8 mouse cellular contexts compared by ENCODE assay signal in the genomic region with DNA sequence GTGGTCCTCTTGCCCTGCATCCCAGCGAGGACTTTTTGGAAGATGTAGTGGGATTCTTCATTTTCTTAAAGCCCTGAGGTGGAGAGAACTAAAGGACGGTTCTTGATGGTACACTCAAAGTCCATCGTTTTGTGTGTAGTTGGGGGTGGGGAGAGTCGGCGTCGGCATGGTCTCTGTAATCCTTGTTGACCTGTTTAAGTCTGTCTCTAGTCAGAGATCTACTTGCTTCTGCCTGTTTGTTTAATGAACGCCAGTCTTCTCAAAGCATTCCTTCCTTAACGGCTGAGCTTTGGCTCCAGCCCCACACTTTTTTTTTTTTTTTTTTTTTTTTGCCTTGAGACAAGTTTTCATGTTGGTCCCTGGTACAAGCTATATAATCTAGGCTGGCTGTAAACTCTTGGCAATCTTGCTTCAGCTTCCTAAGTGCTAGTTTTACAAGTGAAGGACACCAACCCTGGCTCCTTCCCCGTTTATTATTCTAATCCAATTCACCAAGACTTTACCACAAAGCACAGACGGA. TPM values are rescaled to one million over a fixed set of nuclear protein-coding genes. Genes with fewer than 3 reads are reported as not detected.
DNase-seq lines count a peak whose midpoint lies in the region; ATAC-seq and TF ChIP-seq lines count a peak whose summit lies in the region.

No protein-coding gene starts in this region.

- DNase-seq in lung, postnatal 0 days (ENCODE audit: low spot score): no peak
- no peak for DNase-seq in lung, postnatal 14 days
- DNase-seq in forebrain, embryonic 10.5 days (ENCODE audit: extremely low spot score, low spot score): no peak
- no peak for DNase-seq in liver, embryonic 11.5 days (ENCODE audit: low spot score)
- DNase-seq in cerebellum, postnatal 4 days (ENCODE audit: low spot score in 2 of 2): no peak
- no peak for DNase-seq in kidney, postnatal 4 days

- H3K9me3 ChIP-seq in lung, postnatal 0 days (ENCODE audit: low read length): no peaks in the 10 kb centered on the region
- H3K9me3 ChIP-seq in forebrain, embryonic 10.5 days: no peaks in the 10 kb centered on the region
- H3K9me3 ChIP-seq in liver, embryonic 11.5 days (ENCODE audit: control insufficient read depth, low read length): no peaks in the 10 kb centered on the region
- no peaks in the 10 kb centered on the region for H3K9me3 ChIP-seq in stomach, embryonic 15.5 days

- ATAC-seq in lung, postnatal 0 days: peak; percentile 9; the same call in 1 of the 2 replicates
- ATAC-seq in liver, embryonic 11.5 days (replicated peaks; ENCODE audit: low FRiP score): peak; percentile 6; the same call in 1 of the 2 replicates
- no peak for ATAC-seq in stomach, embryonic 15.5 days (ENCODE audit: insufficient read depth, low FRiP score, low read depth)
- no peak for ATAC-seq in inflammation-experienced regulatory T-cells, adult 6 months

- peak overlapping the region; percentile 65 for H3K4me2 ChIP-seq in lung, postnatal 0 days (replicated peaks; ENCODE audit: low read depth, low read length)
- peak overlapping the region; percentile 92 for H3K4me2 ChIP-seq in liver, embryonic 11.5 days
- H3K4me2 ChIP-seq in stomach, embryonic 15.5 days: peak overlapping the region; percentile 82

- H3K4me3 ChIP-seq in lung, postnatal 0 days (ENCODE audit: low read depth, low read length): peak overlapping the region; percentile 49
- H3K4me3 ChIP-seq in forebrain, embryonic 10.5 days: peak overlapping the region; percentile 81
- peak overlapping the region; percentile 70 for H3K4me3 ChIP-seq in liver, embryonic 11.5 days (ENCODE audit: low read depth, low read length)
- H3K4me3 ChIP-seq in stomach, embryonic 15.5 days (replicated peaks): peak overlapping the region; percentile 87

- 0 out of 2 replicates have a peak, but pooled peaks cover 9% of the 10 kb centered on the region for H3K36me3 ChIP-seq in lung, postnatal 0 days (ENCODE audit: insufficient read depth, low read length)
- H3K36me3 ChIP-seq in forebrain, embryonic 10.5 days (replicated peaks): peaks cover 62% of the 10 kb centered on the region
- H3K36me3 ChIP-seq in liver, embryonic 11.5 days (ENCODE audit: control insufficient read depth, insufficient read depth, low read length): peaks cover 31% of the 10 kb centered on the region
- H3K36me3 ChIP-seq in stomach, embryonic 15.5 days: peaks cover 31% of the 10 kb centered on the region

- TF ChIP-seq CTCF in lung, postnatal 0 days (IDR thresholded peaks at IDR 0.05): no peak

- TF ChIP-seq EP300 in lung, postnatal 0 days (IDR thresholded peaks at IDR 0.05): no peak

- no peaks in the 10 kb centered on the region for H3K27me3 ChIP-seq in lung, postnatal 0 days (replicated peaks; ENCODE audit: insufficient read depth, low read length)
- H3K27me3 ChIP-seq in forebrain, embryonic 10.5 days (ENCODE audit: poor library complexity, severe bottlenecking): no peaks in the 10 kb centered on the region
- no peaks in the 10 kb centered on the region for H3K27me3 ChIP-seq in liver, embryonic 11.5 days (replicated peaks; ENCODE audit: control insufficient read depth, insufficient read depth, low read length)
- H3K27me3 ChIP-seq in stomach, embryonic 15.5 days (replicated peaks): no peaks in the 10 kb centered on the region

- H3K27ac ChIP-seq in lung, postnatal 0 days (ENCODE audit: low read length): peak overlapping the region; percentile 86
- peak overlapping the region; percentile 94 for H3K27ac ChIP-seq in forebrain, embryonic 10.5 days
- peak overlapping the region; percentile 91; the same call in 1 of the 2 replicates for H3K27ac ChIP-seq in liver, embryonic 11.5 days (ENCODE audit: low read depth, low read length)
- H3K27ac ChIP-seq in stomach, embryonic 15.5 days: peak overlapping the region; percentile 95

- peak overlapping the region; percentile 64 for H3K9ac ChIP-seq in lung, postnatal 0 days (replicated peaks; ENCODE audit: low read depth)
- H3K9ac ChIP-seq in liver, embryonic 11.5 days (ENCODE audit: low read depth, low read length): peak overlapping the region; percentile 87
- peak overlapping the region; percentile 82 for H3K9ac ChIP-seq in stomach, embryonic 15.5 days

- WGBS in lung, postnatal 0 days: 7% methylated on average over 9 of the region's 10 CpGs
- 11% methylated on average over 10 of the region's 10 CpGs for WGBS in forebrain, embryonic 10.5 days
- 10% methylated on average over 10 of the region's 10 CpGs for WGBS in liver, embryonic 11.5 days
- 7% methylated on average over 10 of the region's 10 CpGs for WGBS in stomach, embryonic 15.5 days

- H3K4me1 ChIP-seq in lung, postnatal 0 days (ENCODE audit: insufficient read depth, low read depth, low read length): 0 out of 2 replicates have a peak, but pooled peaks cover 7% of the 10 kb centered on the region
- H3K4me1 ChIP-seq in forebrain, embryonic 10.5 days: peaks cover 24% of the 10 kb centered on the region
- peaks cover 8% of the 10 kb centered on the region for H3K4me1 ChIP-seq in liver, embryonic 11.5 days (replicated peaks; ENCODE audit: control insufficient read depth, insufficient read depth, low read length)
- peaks cover 11% of the 10 kb centered on the region for H3K4me1 ChIP-seq in stomach, embryonic 15.5 days

RNA-seq across cellular contexts. Expression of a gene that starts 0.6 kb away (rescaled TPM):
- polyA plus RNA-seq in lung, postnatal 0 days (2015; fragmentation: Nextera tagmentation; extraction: Ambion mirVana): 49.8 and 52.9 TPM in 2 replicates
- 91.4 and 91.8 TPM in 2 replicates for polyA plus RNA-seq in forebrain, embryonic 10.5 days (2016; fragmentation: Nextera tagmentation; extraction: Ambion mirVana)
- 80.1 and 89.3 TPM in 2 replicates for polyA plus RNA-seq in liver, embryonic 11.5 days (2014; fragmentation: Nextera tagmentation; extraction: Ambion mirVana)
- 67.4 and 68.2 TPM in 2 replicates for polyA plus RNA-seq in stomach, embryonic 15.5 days (2015; fragmentation: Nextera tagmentation; extraction: Ambion mirVana)
- 10 to 100 TPM; 37.5 to 45.9 (median 37.7) TPM for polyA plus RNA-seq in inflammation-experienced regulatory T-cells, adult 6 months (2017; shearing (Covaris generic))

RNA-seq across cellular contexts. Expression of a gene that starts 23.5 kb away (rescaled TPM):
- polyA plus RNA-seq in lung, postnatal 0 days (2015; fragmentation: Nextera tagmentation; extraction: Ambion mirVana): 14.3 and 14.7 TPM in 2 replicates
- 193 and 194 TPM in 2 replicates for polyA plus RNA-seq in forebrain, embryonic 10.5 days (2016; fragmentation: Nextera tagmentation; extraction: Ambion mirVana)
- 99.8 and 105 TPM in 2 replicates for polyA plus RNA-seq in liver, embryonic 11.5 days (2014; fragmentation: Nextera tagmentation; extraction: Ambion mirVana)
- polyA plus RNA-seq in stomach, embryonic 15.5 days (2015; fragmentation: Nextera tagmentation; extraction: Ambion mirVana): 68.5 and 74.6 TPM in 2 replicates
- polyA plus RNA-seq in inflammation-experienced regulatory T-cells, adult 6 months (2017; shearing (Covaris generic)): 10 to 100 TPM; 13.4 to 26.0 (median 15.0) TPM

RNA-seq across cellular contexts. Expression of a gene that starts 26.7 kb away (rescaled TPM):
- 2.3 and 3.1 TPM in 2 replicates for polyA plus RNA-seq in lung, postnatal 0 days (2015; fragmentation: Nextera tagmentation; extraction: Ambion mirVana)
- polyA plus RNA-seq in forebrain, embryonic 10.5 days (2016; fragmentation: Nextera tagmentation; extraction: Ambion mirVana): 0.97 and 1.2 TPM in 2 replicates
- polyA plus RNA-seq in liver, embryonic 11.5 days (2014; fragmentation: Nextera tagmentation; extraction: Ambion mirVana): 0.75 and 1.5 TPM in 2 replicates
- 1.8 and 2.4 TPM in 2 replicates for polyA plus RNA-seq in stomach, embryonic 15.5 days (2015; fragmentation: Nextera tagmentation; extraction: Ambion mirVana)
- polyA plus RNA-seq in inflammation-experienced regulatory T-cells, adult 6 months (2017; shearing (Covaris generic)): under 1 TPM in 1 of 3 experiments, not detected in 2; 0.46 TPM

RNA-seq across cellular contexts. Expression of a gene that starts 55.7 kb away (rescaled TPM):
- polyA plus RNA-seq in lung, postnatal 0 days (2015; fragmentation: Nextera tagmentation; extraction: Ambion mirVana): 32.1 and 39.7 TPM in 2 replicates
- polyA plus RNA-seq in forebrain, embryonic 10.5 days (2016; fragmentation: Nextera tagmentation; extraction: Ambion mirVana): 71.0 and 73.1 TPM in 2 replicates
- polyA plus RNA-seq in liver, embryonic 11.5 days (2014; fragmentation: Nextera tagmentation; extraction: Ambion mirVana): 80.2 and 83.8 TPM in 2 replicates
- 38.4 and 43.0 TPM in 2 replicates for polyA plus RNA-seq in stomach, embryonic 15.5 days (2015; fragmentation: Nextera tagmentation; extraction: Ambion mirVana)
- polyA plus RNA-seq in inflammation-experienced regulatory T-cells, adult 6 months (2017; shearing (Covaris generic)): 100 to 1,000 TPM in 1 of 3 experiments, 10 to 100 TPM in 2; 78.9 to 105 (median 84.2) TPM

Comparison
In these comparisons a context has a peak if more than half of its experiments do, and no peak if none do; other contexts are left out.
1. ATAC-seq: peak in lung, postnatal 0 days (single experiment) and liver, embryonic 11.5 days (single experiment); none in stomach, embryonic 15.5 days (single experiment) and inflammation-experienced regulatory T-cells, adult 6 months (single experiment).
2. Peak in every context shown above with its lines, with median percentiles within 50 percentile points of each other: H3K27ac ChIP-seq, H3K4me2 ChIP-seq, H3K4me3 ChIP-seq and H3K9ac ChIP-seq.